Mouse (Mus musculus) inflammation-experienced regulatory T-cells, adult 6 months (primary cell): ENCODE results near the gene Wdr83. TPM values are rescaled to one million over a fixed set of nuclear protein-coding genes. Genes with fewer than 3 reads are reported as not detected.

Experiments used
- ATAC-seq: one replicate; pipeline ENCODE4 v1.8.0; 2017
- polyA plus RNA-seq, 3 experiments: library from polyadenylated mRNA; unstranded; fragments of 100-300 nt; shearing (Covaris generic); gene quantifications; one replicate each; pipeline ENCODE4 v1.2.1; 2017

Gene Wdr83
- polyA plus RNA-seq, 3 experiments from 2014 or later, result 34.8 to 44.2 (median 38.5) TPM

DNA sequence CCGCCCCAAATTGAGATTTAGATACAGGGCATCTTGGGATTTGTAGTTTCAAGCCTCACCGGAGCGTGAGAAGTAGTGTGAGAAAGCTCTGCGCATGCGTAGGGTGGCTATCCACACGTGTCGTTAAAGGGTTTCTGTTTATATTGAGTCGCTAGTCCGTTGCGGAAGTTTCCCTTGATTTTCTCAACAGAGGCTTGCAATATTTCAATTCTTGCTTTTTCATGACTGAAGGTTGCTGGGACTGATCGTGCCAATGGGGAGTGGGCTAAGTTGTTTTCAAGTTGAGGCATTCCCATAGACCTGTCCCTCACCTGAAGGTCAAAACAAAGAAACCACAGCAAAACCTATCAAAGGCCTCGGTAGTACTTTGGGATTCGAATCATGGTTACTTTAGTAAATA lies 46.3 kb downstream of the Wdr83 start:
- ATAC-seq, result peak; percentile 35

DNA sequence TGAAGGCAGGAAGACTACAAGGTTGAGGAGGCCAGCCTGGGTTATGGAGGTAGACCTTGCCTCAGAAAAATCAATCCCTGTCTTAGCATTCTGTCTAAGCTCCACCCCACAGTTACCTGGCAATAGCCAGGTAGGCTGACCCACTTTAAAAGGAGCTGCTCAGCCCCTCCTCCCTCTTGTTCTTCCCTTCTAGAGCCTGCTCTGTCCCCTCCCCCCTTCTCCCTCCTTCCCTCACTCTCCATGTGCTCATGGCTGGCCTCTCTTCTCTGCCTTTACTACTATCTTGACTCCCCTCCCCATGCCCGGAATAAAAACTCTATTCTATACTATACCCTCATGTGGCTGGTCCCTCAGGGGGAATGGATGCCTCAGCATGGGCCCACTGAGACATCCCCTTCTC lies 47.2 kb downstream of the Wdr83 start:
- no peak for ATAC-seq

DNA sequence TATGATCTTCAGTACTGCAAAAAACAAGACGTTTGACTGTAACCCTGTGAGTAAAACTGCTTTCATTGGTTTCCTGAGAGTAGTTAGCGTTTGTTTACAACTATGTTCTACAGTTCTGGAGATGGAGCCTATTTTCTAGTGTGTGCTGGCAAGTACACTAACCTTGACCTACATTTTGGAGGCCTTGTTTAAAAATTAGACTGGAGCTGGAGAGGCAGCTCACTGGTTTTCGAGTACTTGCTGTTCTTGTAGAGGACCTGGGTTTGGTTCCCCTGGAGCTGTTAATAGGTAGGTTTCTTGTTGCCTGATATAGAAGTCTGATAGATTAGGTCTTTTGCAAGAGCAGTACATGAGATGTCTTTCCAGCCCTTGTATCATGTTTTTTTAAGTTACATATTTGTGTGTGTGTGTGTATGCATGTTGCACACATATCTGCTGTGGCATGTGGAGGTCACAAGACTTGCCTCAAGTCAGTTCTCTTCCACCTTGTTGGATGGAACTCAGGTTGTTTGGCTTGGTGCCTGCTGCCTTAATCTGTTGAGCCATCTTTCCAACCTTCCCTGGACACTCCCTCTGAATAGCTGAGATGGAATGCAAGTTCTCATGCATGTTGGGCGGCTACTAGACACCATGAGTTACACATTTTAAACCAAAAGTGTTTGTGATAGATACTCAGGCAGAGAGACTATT lies 48.3 kb downstream of the Wdr83 start:
- no peak for ATAC-seq

DNA sequence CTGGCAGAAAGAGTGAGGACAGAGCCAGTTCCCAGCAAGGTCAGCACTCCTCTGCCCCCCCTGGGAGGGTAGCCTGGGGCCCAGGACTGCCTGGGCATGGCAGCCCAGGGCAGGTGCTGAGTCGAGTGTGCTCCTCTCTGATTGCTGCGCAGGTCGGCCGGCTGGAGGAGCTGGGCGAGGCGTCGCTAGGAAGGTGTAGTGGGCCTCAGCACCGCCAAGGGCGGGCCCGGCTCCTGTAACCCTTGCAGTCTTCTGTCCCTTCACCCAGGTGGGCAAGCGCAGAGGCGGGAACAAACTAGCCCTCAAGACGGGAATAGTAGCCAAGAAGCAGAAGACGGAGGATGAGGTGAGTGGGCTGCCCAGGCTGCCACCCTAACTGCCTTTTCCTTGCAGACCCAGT lies 51.8 kb downstream of the Wdr83 start:
- ATAC-seq, result no peak

DNA sequence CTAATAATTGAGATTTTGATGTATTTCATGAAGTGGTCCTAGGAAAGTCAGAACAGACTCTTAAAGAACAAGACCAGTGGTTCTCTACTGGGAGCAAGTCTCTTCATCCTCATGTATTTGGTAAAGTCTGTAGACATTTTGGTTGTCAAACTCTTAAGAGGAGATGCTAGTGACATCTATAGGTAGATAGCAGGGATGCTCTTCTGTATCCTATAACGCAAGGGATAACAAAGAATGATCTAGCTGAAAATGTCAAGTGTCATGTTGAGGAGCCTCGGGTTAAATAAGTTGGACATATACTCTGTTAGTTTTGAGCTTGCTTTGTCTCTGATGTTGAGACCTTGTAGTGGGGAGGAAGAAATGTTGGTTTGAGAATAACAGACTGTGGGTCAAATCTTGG lies 53.2 kb downstream of the Wdr83 start:
- ATAC-seq, result no peak

DNA sequence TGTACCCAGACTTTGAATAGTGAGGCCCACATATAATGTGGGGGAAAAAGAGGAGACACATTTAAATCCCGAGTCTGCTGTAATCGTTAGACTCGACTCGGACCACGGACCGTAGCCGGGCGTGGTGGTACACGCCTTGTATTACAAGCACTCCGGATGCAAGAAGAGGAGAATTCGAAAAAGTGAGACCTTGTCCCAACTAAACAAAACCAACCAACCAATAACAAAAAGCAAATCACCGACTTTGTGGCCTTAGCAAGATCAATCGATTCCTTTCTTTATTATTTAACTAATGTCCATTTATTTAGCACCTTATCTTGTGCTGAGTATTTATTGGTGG lies 53.6 kb downstream of the Wdr83 start:
- no peak for ATAC-seq

DNA sequence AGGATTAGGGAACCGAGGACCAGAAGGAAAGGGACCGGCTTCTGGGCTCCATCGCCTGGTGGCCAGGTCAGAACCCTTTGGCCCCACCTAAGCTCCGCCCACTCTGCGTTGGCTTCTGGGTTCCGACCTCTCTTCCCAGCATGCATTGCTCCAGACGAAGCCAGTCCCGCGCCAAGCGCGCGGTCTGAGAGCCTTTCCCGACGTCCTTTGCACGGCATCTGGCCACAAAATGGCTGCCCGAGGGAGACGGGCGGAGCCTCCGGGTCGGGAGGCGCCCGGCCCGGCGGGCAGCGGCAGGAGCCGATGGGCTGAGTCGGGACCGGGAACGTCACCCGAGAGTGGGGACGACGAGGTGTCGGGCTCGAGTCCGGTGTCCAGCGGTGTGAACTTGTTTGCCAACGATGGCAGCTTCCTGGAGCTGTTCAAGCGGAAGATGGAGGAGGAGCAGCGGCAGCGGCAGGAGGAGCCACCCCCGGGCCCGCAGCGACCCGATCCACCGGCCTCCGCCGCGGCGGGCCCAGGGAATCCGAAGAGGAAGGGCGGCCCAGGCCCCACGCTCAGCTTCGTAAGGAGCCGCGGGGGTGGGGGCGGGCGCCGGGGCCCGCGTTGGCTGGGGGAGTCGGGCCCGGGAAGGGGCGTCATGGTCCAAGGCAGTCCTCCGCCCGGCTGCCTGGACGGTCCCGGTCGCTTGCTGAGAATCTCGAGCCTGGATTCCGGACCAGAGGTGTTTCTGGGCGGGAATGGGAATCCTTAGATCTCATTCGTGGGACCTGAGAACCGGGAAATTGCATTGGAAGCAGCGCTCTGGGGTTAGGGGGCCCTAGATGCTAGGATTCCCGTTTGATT lies 54.2 kb downstream of the Wdr83 start, which contains the start of gene Trir:
Gene Trir (plus strand): TSS at position 154 of the 846 bp plus-strand sequence.
- peak; percentile 57 for ATAC-seq

DNA sequence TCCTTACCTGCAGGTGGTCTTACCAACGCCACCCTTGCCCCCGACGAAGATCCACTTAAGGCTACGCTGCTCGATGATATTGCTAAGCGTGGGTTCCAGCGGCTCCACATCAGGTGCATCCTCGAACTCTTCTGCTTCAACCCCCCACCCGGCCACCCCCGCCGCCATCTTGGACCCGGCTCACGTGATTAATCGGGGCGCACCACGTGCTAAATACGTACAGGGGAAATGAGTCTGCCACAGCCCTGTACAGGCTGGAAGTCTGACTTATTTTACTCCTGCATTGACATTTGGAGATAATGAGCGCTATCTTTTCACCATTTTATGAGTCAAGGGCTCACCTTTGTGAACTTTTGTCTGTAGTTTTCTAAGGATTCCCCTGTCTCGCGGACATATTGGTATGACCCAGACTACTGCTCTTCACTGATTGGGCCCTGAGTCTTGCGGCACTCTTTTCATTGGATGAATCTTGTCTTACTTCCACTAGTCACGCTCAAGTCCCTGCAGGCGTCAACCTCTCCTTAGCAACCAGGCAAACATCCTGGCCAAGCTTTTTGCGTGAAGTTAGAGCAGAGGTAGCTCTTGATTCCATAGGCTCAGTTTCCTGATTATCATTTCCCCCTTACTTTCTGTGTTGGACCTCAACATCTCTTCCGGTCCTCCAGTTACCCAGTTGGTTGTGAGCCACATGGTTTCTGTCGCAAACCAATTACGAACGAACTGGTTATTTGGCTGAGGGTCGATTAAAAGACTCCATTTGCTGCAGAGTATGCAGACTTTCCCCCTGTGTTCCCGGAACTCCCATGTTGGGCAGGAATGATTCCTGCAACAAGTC lies 55.8 kb downstream of the Wdr83 start, which contains the start of gene Asna1:
Gene Asna1 (minus strand): TSS at position 184 of the 835 bp plus-strand sequence.
- peak; percentile 95 for ATAC-seq

Other genes with a start within 250 kb of the Wdr83 start
- 10 to 100 TPM; 14.6 to 16.7 (median 16.1) TPM for gene Gadd45gip1, start 249.8 kb downstream of the Wdr83 start, polyA plus RNA-seq
- gene Rad23a, start 240.6 kb downstream of the Wdr83 start, polyA plus RNA-seq, result 100 to 1,000 TPM; 128 to 152 (median 145) TPM
- 100 to 1,000 TPM; 278 to 341 (median 290) TPM for gene Calr, start 234.4 kb downstream of the Wdr83 start, polyA plus RNA-seq
- gene Farsa, start 224.3 kb downstream of the Wdr83 start, polyA plus RNA-seq, result 10 to 100 TPM; 48.1 to 76.0 (median 58.3) TPM
- 10 to 100 TPM in 1 of 3 experiments, 1 to 10 TPM in 2; 4.3 to 19.0 (median 6.8) TPM for gene Syce2, start 209.2 kb downstream of the Wdr83 start, polyA plus RNA-seq
- gene Gcdh, start 187.4 kb downstream of the Wdr83 start, polyA plus RNA-seq, result 10 to 100 TPM; 14.5 to 19.9 (median 19.2) TPM
- not detected for gene Klf1, start 179.4 kb downstream of the Wdr83 start, polyA plus RNA-seq
- 10 to 100 TPM; 10.5 to 21.7 (median 20.0) TPM for gene Dnase2a, start 172.7 kb downstream of the Wdr83 start, polyA plus RNA-seq
- 1 to 10 TPM in 2 of 3 experiments, under 1 TPM in 1; 0.84 to 1.5 (median 1.1) TPM for gene Mast1, start 143.9 kb downstream of the Wdr83 start, polyA plus RNA-seq
- under 1 TPM in 1 of 3 experiments, not detected in 2; 0.28 TPM for gene Rtbdn, start 134.3 kb downstream of the Wdr83 start, polyA plus RNA-seq
- gene Gm49661, start 111.9 kb downstream of the Wdr83 start, polyA plus RNA-seq, result not detected
- gene Prdx2, start 111.7 kb downstream of the Wdr83 start, polyA plus RNA-seq, result 100 to 1,000 TPM; 232 to 340 (median 290) TPM
- gene Rnaseh2a, start 111.5 kb downstream of the Wdr83 start, polyA plus RNA-seq, result 10 to 100 TPM; 57.0 to 88.9 (median 72.8) TPM
- 10 to 100 TPM; 28.1 to 33.6 (median 33.1) TPM for gene Junb, start 102.6 kb downstream of the Wdr83 start, polyA plus RNA-seq
- gene Hook2, start 90.7 kb downstream of the Wdr83 start, polyA plus RNA-seq, result 1 to 10 TPM; 2.2 to 4.9 (median 4.6) TPM
- not detected for gene Best2, start 66.8 kb downstream of the Wdr83 start, polyA plus RNA-seq
- 10 to 100 TPM; 50.0 to 67.9 (median 60.7) TPM for gene Asna1, start 56.0 kb downstream of the Wdr83 start, polyA plus RNA-seq
- 10 to 100 TPM; 17.8 to 31.0 (median 24.1) TPM for gene Trir, start 54.5 kb downstream of the Wdr83 start, polyA plus RNA-seq
- 10 to 100 TPM; 13.8 to 18.7 (median 16.5) TPM for gene Tnpo2, start 44.4 kb downstream of the Wdr83 start, polyA plus RNA-seq
- gene Fbxw9, start 21.3 kb downstream of the Wdr83 start, polyA plus RNA-seq, result 1 to 10 TPM; 2.3 to 4.8 (median 2.9) TPM
- 1 to 10 TPM in 2 of 3 experiments, not detected in 1; 1.9 to 3.3 TPM for gene Gm5741, start 13.3 kb downstream of the Wdr83 start, polyA plus RNA-seq
- 10 to 100 TPM; 29.3 to 40.4 (median 39.3) TPM for gene Dhps, start 9.5 kb downstream of the Wdr83 start, polyA plus RNA-seq
- 100 to 1,000 TPM; 114 to 166 (median 129) TPM for gene Wdr83os, start 566 bp downstream of the Wdr83 start, polyA plus RNA-seq
- 10 to 100 TPM; 80.8 to 94.7 (median 83.8) TPM for gene Man2b1, start 2.0 kb upstream of the Wdr83 start, polyA plus RNA-seq
- gene Zfp791, start 41.8 kb upstream of the Wdr83 start, polyA plus RNA-seq, result under 1 TPM in 1 of 3 experiments, not detected in 2; 0.15 TPM
- under 1 TPM in 1 of 3 experiments, not detected in 2; 0.21 TPM for gene Cks1brt, start 70.6 kb upstream of the Wdr83 start, polyA plus RNA-seq
- gene Olfr371, start 144.7 kb upstream of the Wdr83 start, polyA plus RNA-seq, result not detected
- 100 to 1,000 TPM in 1 of 3 experiments, 10 to 100 TPM in 2; 36.0 to 103 (median 39.3) TPM for gene Orc6, start 218.3 kb upstream of the Wdr83 start, polyA plus RNA-seq
- gene Vps35, start 218.5 kb upstream of the Wdr83 start, polyA plus RNA-seq, result 100 to 1,000 TPM in 2 of 3 experiments, 10 to 100 TPM in 1; 96.6 to 143 (median 113) TPM